Mouse (Mus musculus): ENCODE data around the gene Cbx6. TPM values are rescaled to one million over a fixed set of nuclear protein-coding genes. Genes with fewer than 3 reads are reported as not detected.
"Not testable (repeated sequence)": the region's sequence is repeated elsewhere in the genome, so short reads cannot be mapped to it uniquely, and the experiment has no call there.

The Cbx6 gene
- polyA plus RNA-seq, 1 experiment: 68.3 TPM

DNA sequence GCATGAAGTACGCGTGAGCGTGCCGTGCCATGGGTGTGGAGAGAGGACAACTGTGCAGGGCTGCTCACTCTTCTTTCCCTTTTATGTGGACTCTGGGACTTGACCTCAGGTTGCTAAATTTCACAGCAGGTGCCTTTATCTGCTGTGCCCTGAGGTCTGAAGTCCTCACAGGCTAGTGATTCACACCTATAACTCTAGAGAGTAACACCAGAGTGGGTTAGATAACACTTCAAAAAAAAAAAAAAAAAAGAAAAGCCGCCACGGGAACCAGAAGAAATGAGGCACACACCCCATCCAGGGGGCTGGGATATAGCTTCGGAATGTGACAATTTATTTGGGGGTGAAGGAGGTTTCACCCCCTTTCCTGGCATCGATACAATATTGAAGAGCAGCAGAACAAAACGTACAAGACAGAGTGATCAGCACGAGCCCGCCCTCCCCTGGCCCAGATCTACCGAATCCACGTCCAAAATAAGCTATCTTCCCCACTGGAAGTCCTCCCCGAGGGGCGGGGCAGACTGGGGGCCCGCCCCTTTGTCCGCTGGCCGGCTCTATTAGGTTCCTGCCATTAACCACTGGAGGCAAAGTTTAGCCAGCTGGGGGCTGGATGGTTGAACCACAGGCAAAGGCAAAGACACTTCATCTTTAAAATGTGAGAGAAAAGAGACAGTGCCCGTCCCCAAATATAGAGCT lies 10.8 kb downstream of the Cbx6 start:
- H3K79me3 ChIP-seq (ENCODE audit: low read depth): no peaks in the 10 kb centered on the region
- peaks cover 37% of the 10 kb centered on the region for H3K36me3 ChIP-seq (ENCODE audit: control insufficient read depth, insufficient read depth)
- peaks cover 6% of the 10 kb centered on the region for H3K79me2 ChIP-seq (ENCODE audit: control insufficient read depth, insufficient read depth)
- H3ac ChIP-seq (ENCODE audit: control insufficient read depth, insufficient read length, low read depth): no peak overlapping the region
- TF ChIP-seq MYOD1 (IDR thresholded peaks at IDR 0.05; ENCODE audit: control insufficient read depth, insufficient read length, low read depth) (no peak), CEBPB (IDR thresholded peaks at IDR 0.05; ENCODE audit: low read depth) (no peak), MYOG (IDR thresholded peaks at IDR 0.05; ENCODE audit: control insufficient read depth, extremely low read depth, insufficient read length) (no peak), FOSL1 (IDR thresholded peaks at IDR 0.05; ENCODE audit: insufficient read depth, low read length, poor library complexity, severe bottlenecking) (no peak), MAX (IDR thresholded peaks at IDR 0.05) (no peak), CTCF (IDR thresholded peaks at IDR 0.05; ENCODE audit: control insufficient read depth, insufficient read depth, insufficient read length) (no peak), USF1 (IDR thresholded peaks at IDR 0.05; ENCODE audit: low read depth) (no peak)
- H3K27me3 ChIP-seq (ENCODE audit: control insufficient read depth, insufficient read depth, insufficient read length): no peaks in the 10 kb centered on the region
- no peak overlapping the region for H3K4me3 ChIP-seq (ENCODE audit: insufficient read depth, poor library complexity, severe bottlenecking)

DNA sequence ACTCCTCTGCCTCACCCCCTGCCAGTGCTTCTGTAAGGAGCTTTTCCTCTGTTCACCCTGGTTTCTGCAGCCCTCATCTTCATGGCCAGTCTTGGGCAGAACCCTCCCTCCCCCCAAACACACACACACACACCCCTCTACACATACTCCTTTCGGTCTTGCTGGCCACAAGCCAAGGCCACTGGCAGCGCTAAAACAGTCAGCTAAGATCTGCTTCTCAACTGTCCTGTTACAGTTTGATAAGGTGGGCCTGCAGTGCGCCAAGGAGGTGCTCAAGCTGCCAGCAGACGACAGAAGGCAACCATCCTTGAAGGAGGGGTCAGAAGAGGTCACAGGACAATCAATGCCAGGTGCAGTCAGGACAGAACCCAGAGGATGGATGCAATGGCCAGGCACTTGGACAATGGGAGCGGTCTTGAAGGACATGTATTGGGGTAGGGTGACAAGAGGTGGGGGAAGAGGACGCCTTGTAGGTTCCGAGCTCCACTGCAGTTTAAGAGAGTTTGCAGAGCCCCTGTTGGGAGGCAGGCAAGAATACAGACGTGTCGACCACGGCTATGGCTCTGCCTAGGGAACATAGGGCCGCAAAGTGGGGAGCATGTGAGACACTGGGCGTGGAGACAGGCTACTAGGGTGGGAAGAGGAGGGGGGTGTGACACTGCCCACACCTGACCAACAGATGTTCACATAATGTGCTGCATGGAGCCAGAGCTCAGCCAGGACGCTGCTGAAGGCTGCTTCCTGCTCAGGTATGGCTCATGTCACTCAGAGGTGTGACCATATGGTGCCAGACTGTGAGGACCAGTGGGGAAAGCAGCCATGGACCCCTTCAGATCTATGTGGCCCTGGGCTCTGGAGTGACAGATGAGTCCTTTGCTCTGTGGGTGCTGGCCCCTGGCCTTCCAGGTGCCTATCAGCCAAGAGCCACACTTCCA lies 12.0 kb downstream of the Cbx6 start:
- peaks cover 27% of the 10 kb centered on the region for H3K36me3 ChIP-seq (ENCODE audit: control insufficient read depth, insufficient read depth)
- no peak overlapping the region for H3ac ChIP-seq (ENCODE audit: control insufficient read depth, insufficient read length, low read depth)
- no peak for TF ChIP-seq MYOG (IDR thresholded peaks at IDR 0.05; ENCODE audit: control insufficient read depth, extremely low read depth, insufficient read length)
- no peak for TF ChIP-seq MYOD1 (IDR thresholded peaks at IDR 0.05; ENCODE audit: control insufficient read depth, insufficient read length, low read depth)
- no peak for TF ChIP-seq FOSL1 (IDR thresholded peaks at IDR 0.05; ENCODE audit: insufficient read depth, low read length, poor library complexity, severe bottlenecking)
- TF ChIP-seq USF1 (IDR thresholded peaks at IDR 0.05; ENCODE audit: low read depth): no peak
- TF ChIP-seq CEBPB (IDR thresholded peaks at IDR 0.05; ENCODE audit: low read depth): no peak
- no peak for TF ChIP-seq MAX (IDR thresholded peaks at IDR 0.05)
- TF ChIP-seq CTCF (IDR thresholded peaks at IDR 0.05; ENCODE audit: control insufficient read depth, insufficient read depth, insufficient read length): no peak

DNA sequence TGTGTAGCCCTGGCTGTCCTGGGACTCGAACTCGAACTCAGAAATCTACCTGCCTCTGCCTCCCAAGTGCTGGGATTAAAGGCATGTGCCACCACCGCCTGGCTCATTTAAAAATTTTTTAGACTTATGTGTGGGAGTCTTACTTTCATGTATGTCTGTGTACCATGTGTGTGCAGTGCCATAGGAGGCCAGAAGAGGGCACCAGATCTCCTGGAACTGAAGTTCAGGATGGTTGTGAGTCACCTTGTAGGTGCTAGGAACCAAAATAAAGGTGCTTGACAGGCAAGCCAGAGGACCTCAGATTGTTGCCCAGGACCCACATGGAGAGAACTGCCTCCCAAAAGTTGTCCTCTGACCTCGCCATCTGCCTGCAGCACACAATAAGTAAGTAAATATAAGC lies 16.2 kb downstream of the Cbx6 start:
- Histone ChIP-seq H3K79me2 (ENCODE audit: control insufficient read depth, insufficient read depth) (no peaks in the 10 kb centered on the region), H3K4me3 (ENCODE audit: insufficient read depth, poor library complexity, severe bottlenecking) (no peak overlapping the region), H3ac (ENCODE audit: control insufficient read depth, insufficient read length, low read depth) (no peak overlapping the region), H3K27me3 (ENCODE audit: control insufficient read depth, insufficient read depth, insufficient read length) (no peaks in the 10 kb centered on the region), H3K79me3 (ENCODE audit: low read depth) (no peaks in the 10 kb centered on the region), H3K36me3 (ENCODE audit: control insufficient read depth, insufficient read depth) (peaks cover 11% of the 10 kb centered on the region)
- TF ChIP-seq CEBPB (IDR thresholded peaks at IDR 0.05; ENCODE audit: low read depth) (no peak), MYOG (IDR thresholded peaks at IDR 0.05; ENCODE audit: control insufficient read depth, extremely low read depth, insufficient read length) (no peak), CTCF (IDR thresholded peaks at IDR 0.05; ENCODE audit: control insufficient read depth, insufficient read depth, insufficient read length) (no peak), MYOD1 (IDR thresholded peaks at IDR 0.05; ENCODE audit: control insufficient read depth, insufficient read length, low read depth) (no peak), MAX (IDR thresholded peaks at IDR 0.05) (no peak), USF1 (IDR thresholded peaks at IDR 0.05; ENCODE audit: low read depth) (no peak)

More for the DNA sequence above, 12.0 kb downstream of the Cbx6 start:
- no peaks in the 10 kb centered on the region for H3K79me3 ChIP-seq (ENCODE audit: low read depth)
- H3K79me2 ChIP-seq (ENCODE audit: control insufficient read depth, insufficient read depth): peaks cover 6% of the 10 kb centered on the region
- H3K27me3 ChIP-seq (ENCODE audit: control insufficient read depth, insufficient read depth, insufficient read length): no peaks in the 10 kb centered on the region
- H3K4me3 ChIP-seq (ENCODE audit: insufficient read depth, poor library complexity, severe bottlenecking): no peak overlapping the region

DNA sequence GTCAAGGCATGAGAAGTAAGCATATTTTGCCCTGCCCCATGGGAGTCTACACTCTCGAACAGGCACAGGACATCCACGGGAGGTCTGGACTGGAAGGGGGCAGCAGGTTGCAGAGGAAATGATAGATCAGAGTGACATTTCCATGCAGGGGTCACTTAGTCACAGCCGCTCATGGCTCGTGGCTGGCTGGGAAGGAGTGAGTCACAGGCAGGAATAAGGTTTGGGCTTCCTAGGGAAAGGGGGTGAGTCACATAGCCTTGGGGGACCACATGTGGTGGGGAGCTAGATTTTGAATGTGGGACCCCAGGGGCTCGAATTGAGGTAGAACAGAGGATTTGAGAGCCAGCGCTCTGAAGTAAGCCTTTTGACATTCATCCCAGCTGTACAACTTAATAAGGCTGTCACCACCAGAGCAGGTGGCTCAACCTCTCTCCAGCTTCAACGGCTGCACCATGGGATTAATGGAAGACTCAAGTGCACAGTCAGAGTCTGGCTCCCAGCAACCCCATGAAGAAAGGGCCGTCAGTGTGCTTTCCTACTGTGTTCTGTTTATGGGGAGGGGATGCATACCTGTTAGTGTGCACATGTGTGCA lies 20.7 kb downstream of the Cbx6 start:
- TF ChIP-seq MAX (IDR thresholded peaks at IDR 0.05) (peak; percentile 69), MYOD1 (IDR thresholded peaks at IDR 0.05; ENCODE audit: control insufficient read depth, insufficient read length, low read depth) (peak; percentile 83), CEBPB (IDR thresholded peaks at IDR 0.05; ENCODE audit: low read depth) (no peak), FOSL1 (IDR thresholded peaks at IDR 0.05; ENCODE audit: insufficient read depth, low read length, poor library complexity, severe bottlenecking) (peak; percentile 85), MYOG (IDR thresholded peaks at IDR 0.05; ENCODE audit: control insufficient read depth, extremely low read depth, insufficient read length) (no peak), USF1 (IDR thresholded peaks at IDR 0.05; ENCODE audit: low read depth) (peak; percentile 54), CTCF (IDR thresholded peaks at IDR 0.05; ENCODE audit: control insufficient read depth, insufficient read depth, insufficient read length) (no peak)
- no peaks in the 10 kb centered on the region for H3K36me3 ChIP-seq (ENCODE audit: control insufficient read depth, insufficient read depth)
- H3K27me3 ChIP-seq (ENCODE audit: control insufficient read depth, insufficient read depth, insufficient read length): no peaks in the 10 kb centered on the region

DNA sequence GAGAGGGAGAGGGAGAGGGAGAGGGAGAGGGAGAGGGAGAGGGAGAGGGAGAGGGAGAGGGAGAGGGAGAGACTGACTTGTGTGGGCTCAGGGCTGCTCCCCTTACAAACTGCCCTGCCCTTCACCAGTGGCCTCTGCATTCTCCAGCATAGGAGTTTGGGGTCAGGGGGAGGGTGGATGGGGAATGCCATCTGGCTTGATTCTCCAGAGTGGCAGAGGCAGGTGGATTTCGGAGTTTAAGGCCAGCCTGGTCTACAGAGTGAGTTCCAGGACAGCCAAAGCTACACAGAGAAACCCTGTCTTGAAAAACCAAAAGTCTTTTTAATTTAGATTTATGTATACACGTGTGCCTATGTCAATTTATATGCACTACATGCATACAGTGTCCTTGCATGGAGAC lies 21.6 kb downstream of the Cbx6 start:
- H3K36me3 ChIP-seq (ENCODE audit: control insufficient read depth, insufficient read depth); H3K27me3 ChIP-seq (ENCODE audit: control insufficient read depth, insufficient read depth, insufficient read length); H3K79me2 ChIP-seq (ENCODE audit: control insufficient read depth, insufficient read depth); H3K4me3 ChIP-seq (ENCODE audit: insufficient read depth, poor library complexity, severe bottlenecking); H3K79me3 ChIP-seq (ENCODE audit: low read depth); H3ac ChIP-seq (ENCODE audit: control insufficient read depth, insufficient read length, low read depth): not testable (repeated sequence)
- peak; percentile 63 for TF ChIP-seq MYOD1 (IDR thresholded peaks at IDR 0.05; ENCODE audit: control insufficient read depth, insufficient read length, low read depth)

More for the DNA sequence above, 20.7 kb downstream of the Cbx6 start:
- Histone ChIP-seq H3K4me3 (ENCODE audit: insufficient read depth, poor library complexity, severe bottlenecking) (no peak overlapping the region), H3ac (ENCODE audit: control insufficient read depth, insufficient read length, low read depth) (no peak overlapping the region), H3K79me2 (ENCODE audit: control insufficient read depth, insufficient read depth) (no peaks in the 10 kb centered on the region), H3K79me3 (ENCODE audit: low read depth) (no peaks in the 10 kb centered on the region)

Data from C2C12 (cell line).